Mouse (Mus musculus) gonadal fat pad, adult 2 months (tissue): ENCODE measurements around the gene Grasp. TPM values are rescaled to one million over a fixed set of nuclear protein-coding genes. Genes with fewer than 3 reads are reported as not detected.
A peak's percentile ranks its signal among the peaks of the same experiment; 100 is the strongest.

Source experiments
- DNase-seq: peaks from one replicate; pipeline ENCODE4 v3.0.0-alpha.2; 2012; ENCODE audit warnings: low read depth
- polyA plus RNA-seq: library from polyadenylated mRNA; depleted of rRNA; stranded (reverse); fragments of >200 nt; gene quantifications from 2 replicates; pipeline ENCODE4 v1.2.3, GENCODE M21; 2012; rRNA removed

Gene Grasp
- 6.9 and 8.5 TPM in 2 replicates for polyA plus RNA-seq

DNA sequence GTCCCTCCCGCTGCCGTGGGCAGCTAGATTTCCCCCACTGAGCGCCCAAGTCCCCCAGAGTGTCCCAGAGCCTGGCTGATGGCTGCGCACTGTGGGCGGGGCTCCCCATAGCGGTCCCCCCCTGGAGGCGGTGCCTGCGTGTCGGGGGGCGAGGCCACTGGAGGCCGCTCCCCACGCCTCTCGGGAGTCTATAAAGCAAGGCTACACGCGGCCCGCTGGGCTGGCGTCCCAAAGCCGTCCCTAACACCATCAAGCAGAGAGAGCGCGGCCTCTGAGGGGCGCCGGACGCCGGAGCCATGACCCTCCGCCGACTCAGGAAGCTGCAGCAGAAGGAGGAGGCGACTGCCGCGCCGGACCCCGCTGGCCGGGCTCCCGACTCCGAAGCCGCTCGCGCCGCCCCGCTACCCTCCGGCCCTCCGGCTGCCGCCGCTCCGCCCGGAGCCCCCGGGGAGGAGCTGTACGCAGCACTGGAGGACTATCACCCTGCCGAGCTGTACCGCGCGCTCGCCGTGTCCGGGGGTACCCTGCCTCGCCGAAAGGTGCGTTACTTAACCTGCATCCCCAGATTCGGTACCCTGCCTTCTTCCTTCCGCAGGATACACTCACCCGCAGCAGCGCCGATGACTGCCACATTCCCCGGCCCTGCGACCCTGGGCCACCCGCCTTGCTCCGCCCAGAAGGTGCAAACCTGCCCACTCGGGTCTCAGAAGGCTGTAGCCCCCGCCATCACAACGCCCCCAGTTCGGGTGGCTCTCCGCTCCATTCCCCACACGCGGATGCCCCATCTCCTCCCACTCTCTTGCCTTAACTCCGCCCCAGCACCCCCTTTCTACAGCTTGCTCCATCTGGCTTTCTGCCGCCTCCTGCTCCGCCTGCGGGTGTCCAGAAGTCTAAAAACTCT lies at the start of gene Grasp:
Gene Grasp (plus strand): TSS at position 183 of the 901 bp plus-strand sequence.
- no peak for DNase-seq

DNA sequence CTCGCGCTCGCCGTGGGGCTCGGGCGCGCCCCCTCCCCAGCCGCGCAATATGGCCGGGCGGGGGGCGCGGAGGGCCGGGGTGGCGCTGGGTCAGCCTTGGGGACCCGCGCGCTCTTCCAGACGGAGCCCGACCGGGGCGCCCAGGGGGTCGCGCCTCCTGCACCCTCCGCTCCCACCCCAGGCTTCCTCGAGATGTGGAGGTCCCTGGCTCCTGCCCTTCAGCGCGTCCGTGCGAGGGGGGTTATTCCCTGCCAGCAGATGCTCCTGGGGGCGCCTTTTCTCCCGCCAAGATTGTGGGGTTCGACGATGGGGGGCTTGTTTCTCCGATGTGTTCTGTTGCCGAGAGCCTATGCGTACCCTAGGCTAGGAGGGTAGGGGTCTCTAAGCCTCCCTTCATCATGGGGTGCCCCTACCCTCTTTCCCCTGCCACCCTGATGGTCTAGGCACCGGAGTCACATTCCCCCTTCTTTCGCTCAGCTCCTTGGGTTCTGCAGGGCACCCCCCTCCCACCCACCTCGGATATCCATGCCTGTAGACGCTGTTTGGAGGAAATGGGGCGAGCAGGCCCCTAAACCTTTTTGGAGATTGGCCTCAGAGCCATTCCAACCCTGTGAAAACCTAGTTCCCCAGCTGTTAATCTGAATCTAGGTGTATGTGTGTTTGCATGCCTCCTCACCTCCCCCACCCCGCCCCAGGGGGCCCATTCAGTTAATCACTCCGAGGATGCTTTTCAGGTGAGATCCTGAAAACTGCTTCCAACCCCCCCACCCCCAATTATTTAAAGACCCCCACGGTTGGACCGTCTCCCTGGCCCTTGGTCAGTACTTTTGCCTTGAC lies 49.5 kb upstream of the Grasp start:
- DNase-seq = no peak

DNA sequence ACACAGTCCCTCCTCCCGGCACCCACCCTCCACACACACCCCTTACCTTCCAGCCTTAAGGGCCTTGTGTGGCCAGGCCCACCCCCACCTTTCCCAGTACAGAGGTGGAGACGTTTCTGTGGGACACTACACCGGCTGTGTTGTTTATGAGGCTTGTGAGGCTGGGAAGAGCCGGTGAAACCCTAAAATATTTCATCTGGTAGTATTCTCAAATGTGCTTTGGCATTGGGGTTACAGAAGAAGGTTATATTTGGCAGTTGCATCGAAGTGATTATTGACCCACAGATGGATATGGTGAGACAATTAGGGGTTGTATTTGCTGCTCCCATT lies 48.9 kb upstream of the Grasp start:
- no peak for DNase-seq

DNA sequence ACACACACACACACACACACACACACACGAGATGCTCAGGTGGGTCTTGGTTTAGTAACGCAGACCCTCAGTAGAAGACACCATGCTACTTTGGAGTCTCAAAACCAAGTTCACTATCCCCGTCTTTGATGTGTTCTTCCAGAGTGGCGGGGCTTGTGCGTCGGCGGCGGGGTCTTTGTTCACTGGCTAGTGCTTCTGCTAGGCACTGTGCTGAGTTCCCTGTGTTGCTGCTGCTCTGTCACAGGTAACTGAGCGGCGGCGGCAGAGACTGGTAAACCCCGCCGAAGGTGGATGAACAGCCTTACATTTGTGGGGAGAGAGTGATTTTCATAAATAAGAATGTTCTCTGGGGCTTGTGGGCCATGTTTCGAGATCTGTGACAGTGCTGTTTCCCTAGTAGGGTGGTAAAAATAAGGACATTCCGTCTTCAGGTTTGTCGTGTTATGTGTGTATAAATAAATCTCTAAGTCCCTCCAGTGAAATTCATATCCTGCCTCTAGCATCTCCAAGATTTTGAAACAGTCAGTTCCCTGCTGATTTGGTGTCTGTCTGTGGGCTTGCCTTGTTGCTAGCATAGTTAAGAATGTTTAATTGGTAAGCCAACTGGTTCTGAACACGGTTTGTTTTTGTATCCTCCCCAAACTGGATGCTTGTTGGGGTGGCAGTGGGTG lies 48.2 kb upstream of the Grasp start:
- DNase-seq = no peak

DNA sequence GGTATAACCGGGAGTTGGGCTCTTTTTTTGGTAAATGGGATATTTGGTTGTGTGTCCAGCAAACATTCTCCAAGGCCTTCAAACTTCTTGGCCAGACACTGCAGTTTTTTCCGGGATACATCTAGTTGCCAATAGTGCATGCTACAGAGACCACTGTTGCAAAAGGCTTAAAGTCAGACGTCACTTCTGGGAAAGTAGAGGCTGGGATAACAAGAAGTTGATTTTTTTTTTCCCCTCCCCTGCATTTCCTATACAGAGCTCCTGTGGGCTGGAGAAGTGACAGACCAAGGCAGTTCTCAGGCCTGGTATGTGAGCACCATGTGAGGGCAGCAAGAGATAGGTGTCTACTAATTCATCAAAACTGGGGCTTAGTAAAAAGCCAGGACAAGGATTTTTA lies 47.7 kb upstream of the Grasp start:
- DNase-seq = no peak

DNA sequence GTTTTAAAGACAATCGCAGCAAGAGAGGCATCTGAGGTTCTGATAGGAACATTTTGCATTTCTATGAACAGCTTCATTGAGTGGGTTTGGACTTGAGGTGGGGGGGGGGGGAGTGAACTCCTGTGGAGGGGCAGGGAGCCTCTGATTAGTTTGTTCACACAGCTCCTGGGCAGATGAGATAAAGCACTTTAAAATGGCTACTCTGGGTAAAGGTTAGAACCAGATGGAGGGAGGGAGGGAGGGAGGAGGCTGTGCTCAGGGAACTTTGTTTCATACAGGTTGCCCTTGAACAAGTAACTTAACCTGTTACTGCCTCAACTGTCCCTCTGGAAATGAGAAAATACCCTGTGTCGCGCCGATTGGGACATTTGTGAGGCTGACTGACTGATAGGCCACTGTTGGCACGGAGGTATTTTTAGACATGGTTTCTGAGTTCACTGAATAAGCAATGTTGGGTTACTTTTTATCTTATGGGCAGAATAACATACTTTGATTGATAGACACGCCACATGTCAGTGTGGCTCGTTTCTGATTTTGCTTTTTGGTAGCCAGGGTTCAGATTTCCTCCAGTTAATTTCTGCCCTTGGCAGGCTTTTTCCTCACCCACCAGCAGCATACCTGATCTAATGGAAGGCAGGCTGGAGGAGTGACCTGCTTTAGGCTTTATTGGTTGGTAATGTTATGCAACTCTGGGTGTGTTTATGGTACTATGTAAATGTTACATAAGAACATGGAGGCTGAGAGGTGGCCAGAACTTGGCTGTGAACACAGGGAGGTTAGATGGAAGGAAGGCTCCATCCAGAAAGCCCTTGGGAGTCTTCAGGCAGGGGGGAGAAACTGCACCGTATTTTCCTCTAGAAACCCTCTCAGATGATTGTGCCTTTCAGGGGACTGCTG lies 46.9 kb upstream of the Grasp start:
- no peak for DNase-seq

GRCm38 (mm10) chr15:101180363-101181105 lies 43.5 kb upstream of the Grasp start:
- no peak for DNase-seq

DNA sequence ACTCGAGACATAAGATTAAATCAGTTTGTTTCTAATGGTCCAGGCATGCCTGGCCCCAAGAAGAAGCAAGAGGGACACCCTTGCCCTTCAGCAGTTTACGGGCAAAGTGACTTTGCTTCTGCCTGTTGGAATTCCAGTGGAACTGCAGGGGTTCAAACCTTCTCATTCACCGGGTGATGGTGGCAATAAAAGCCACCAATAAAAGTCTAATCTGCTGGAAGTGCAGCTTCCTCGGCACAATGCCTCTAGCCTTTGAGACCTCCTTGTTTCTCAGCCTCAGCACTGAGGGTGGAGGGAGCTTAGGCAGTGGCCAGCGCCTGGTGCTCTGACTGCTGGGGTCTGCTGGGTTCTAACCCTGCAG lies 42.9 kb upstream of the Grasp start:
- DNase-seq = no peak

- DNase-seq = no peak
Measured at GRCm38 (mm10) chr15:101181500-101181899, 42.5 kb upstream of the Grasp start.

GRCm38 (mm10) chr15:101182676-101183075 lies 41.3 kb upstream of the Grasp start:
- DNase-seq = no peak

GRCm38 (mm10) chr15:101184300-101184699 lies 39.7 kb upstream of the Grasp start:
- no peak for DNase-seq

GRCm38 (mm10) chr15:101185549-101185948 lies 38.4 kb upstream of the Grasp start:
- DNase-seq = no peak

DNA sequence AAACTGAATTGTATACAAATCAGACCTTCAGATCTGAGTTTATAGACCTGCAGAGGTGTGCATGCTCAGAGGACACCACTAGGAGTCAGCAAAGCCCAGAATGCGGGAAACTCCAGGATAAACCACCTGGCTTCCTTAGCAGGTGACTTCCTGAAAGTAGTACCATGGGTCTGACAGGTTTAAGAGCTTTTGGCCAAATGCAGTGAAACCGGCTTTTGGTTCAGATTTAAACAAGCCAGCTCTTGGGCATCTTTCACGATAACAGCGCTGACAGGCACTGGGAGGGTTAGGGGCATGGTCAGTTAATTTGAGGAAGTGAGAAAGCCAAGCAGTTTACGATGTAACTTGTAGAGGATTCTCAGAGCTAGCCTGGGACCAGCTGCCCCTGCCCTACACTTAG lies 36.1 kb upstream of the Grasp start:
- no peak for DNase-seq

GRCm38 (mm10) chr15:101189981-101190761 lies 33.8 kb upstream of the Grasp start:
- DNase-seq = no peak

DNA sequence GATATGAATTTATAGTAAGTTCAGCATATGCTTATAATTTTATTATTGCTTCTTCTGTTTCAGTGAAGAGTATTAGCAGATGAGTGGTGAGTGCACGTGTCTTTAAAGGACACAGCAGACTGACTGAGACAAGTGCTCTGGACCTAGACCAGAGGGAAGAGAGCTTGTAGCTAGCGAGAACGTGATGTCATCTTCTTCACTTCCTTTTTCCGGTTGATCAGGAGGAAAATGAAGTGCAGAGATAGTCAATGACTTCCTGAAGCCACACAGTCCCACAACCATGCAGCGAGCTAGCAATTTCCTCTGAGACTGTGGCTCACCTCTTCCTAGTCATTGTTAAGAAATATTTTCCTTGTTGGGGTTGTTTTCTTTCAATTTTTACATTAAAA lies 33.2 kb upstream of the Grasp start:
- DNase-seq = no peak

- peak; percentile 93 for DNase-seq
Measured at GRCm38 (mm10) chr15:101191459-101192259, 32.3 kb upstream of the Grasp start.

- DNase-seq = no peak
Measured at GRCm38 (mm10) chr15:101192260-101192640, 31.7 kb upstream of the Grasp start.

DNA sequence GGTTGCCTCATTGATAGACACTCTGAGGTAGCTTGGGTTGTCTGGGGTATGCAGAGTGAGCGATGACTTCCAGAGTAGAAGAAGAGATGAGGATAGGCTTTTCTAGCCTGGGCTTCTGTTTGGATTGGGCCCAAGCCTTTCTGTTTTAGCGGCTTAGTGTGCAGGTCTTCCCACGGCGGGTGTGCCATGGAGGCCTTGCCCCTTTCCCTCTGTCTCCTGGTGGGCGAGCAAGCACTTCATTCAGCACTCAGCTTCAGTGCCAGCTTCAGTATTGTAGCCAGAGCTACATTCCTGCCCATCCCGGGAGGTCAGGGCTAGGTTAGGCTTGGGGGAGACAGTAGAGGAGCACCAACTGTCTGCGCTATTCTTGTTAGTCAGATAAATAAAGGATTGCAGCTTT lies 31.3 kb upstream of the Grasp start:
- no peak for DNase-seq

DNA sequence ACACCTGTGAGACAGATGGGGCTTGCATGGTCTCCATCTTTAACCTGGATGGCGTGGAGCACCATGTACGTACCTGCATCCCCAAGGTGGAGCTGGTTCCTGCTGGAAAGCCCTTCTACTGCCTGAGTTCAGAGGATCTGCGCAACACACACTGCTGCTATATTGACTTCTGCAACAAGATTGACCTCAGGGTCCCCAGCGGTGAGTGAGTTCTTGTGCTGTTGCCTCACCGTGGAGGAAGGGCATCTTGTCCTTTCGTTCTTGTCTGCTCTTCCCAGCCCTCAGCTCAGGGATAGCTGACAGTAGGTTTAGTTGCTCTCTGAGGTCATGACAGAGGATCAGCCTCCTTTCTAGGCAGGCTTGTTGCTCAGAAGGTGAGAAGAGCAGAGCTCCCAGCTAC lies 30.0 kb upstream of the Grasp start:
- DNase-seq = no peak
